Mouse (Mus musculus) spleen, adult 2 months (tissue): ENCODE measurements around the gene Cys1. TPM values are rescaled to one million over a fixed set of nuclear protein-coding genes. Genes with fewer than 3 reads are reported as not detected.
A peak's percentile ranks its signal among the peaks of the same experiment; 100 is the strongest.

Experiments
- DNase-seq, 2 experiments: peaks; one replicate each; pipeline versions ENCODE4 v3.0.0 to v3.0.0-alpha.2; 2012 to 2021; ENCODE audit warnings: low spot score in 2 of 2, low read depth in 1 of 2
- H3K27ac ChIP-seq: fragments of 200-500 bp; 2 replicates; pipeline ENCODE4 v1.5.1; 2012; ENCODE audit warnings: low read length, inconsistent platforms; ENCODE audit not compliant: insufficient read depth
- H3K27me3 ChIP-seq: fragments of 200-500 bp; 2 replicates; pipeline ENCODE4 v1.6.1; 2012; ENCODE audit warnings: mild to moderate bottlenecking, moderate library complexity, low read length, inconsistent platforms; ENCODE audit not compliant: control insufficient read depth, insufficient read depth
- H3K36me3 ChIP-seq: fragments of 200-500 bp; 2 replicates; pipeline ENCODE4 v1.6.1; 2012; ENCODE audit warnings: mild to moderate bottlenecking, low read length, inconsistent platforms; ENCODE audit not compliant: control insufficient read depth, insufficient read depth
- H3K4me1 ChIP-seq: fragments of 200-500 bp; 2 replicates; pipeline ENCODE4 v1.6.1; 2011; ENCODE audit warnings: inconsistent platforms; ENCODE audit not compliant: control insufficient read depth, insufficient read depth, insufficient read length
- H3K4me3 ChIP-seq: fragments of 200-500 bp; 2 replicates; pipeline ENCODE4 v1.5.1; 2011; ENCODE audit warnings: mild to moderate bottlenecking, inconsistent platforms; ENCODE audit not compliant: insufficient read depth, insufficient read length; ENCODE audit errors: extremely low read depth
- CTCF ChIP-seq: fragments of 200-500 bp; IDR thresholded peaks from 2 replicates; pipeline ENCODE4 v1.5.1; 2011; ENCODE audit warnings: mild to moderate bottlenecking, inconsistent platforms; ENCODE audit not compliant: insufficient read depth, insufficient read length, insufficient replicate concordance; ENCODE audit errors: extremely low read depth
- POLR2A ChIP-seq: fragments of 200-500 bp; IDR thresholded peaks from 2 replicates; pipeline ENCODE4 v1.6.1; 2011; ENCODE audit warnings: low read depth, low read length, inconsistent platforms
- WGBS: fragments of 180-500 bp; shearing (Covaris S2); methylation state at CpG from one replicate; pipeline ENCODE4 v1.1.7; 2018; 5-methylcytosine and 5-hydroxymethylcytosine counted together
- polyA plus RNA-seq: library from polyadenylated mRNA; depleted of rRNA; stranded (reverse); fragments of >200 nt; gene quantifications from 2 replicates; pipeline ENCODE4 v1.2.3, GENCODE M21; 2012

Cys1 gene
- polyA plus RNA-seq, 1 experiment = 2.7 TPM

GRCm38 (mm10) chr12:24686038-24686695, 4.6 kb upstream of the Cys1 start:
- no peak overlapping the region for H3K27ac ChIP-seq

GRCm38 (mm10) chr12:24683461-24683860, 1.8 kb upstream of the Cys1 start:
- no peaks in the 10 kb centered on the region for H3K36me3 ChIP-seq
- DNase-seq = no peak
- H3K4me3 ChIP-seq = no peak overlapping the region
- H3K27me3 ChIP-seq = peaks cover 7% of the 10 kb centered on the region
- no peak for TF ChIP-seq POLR2A
- TF ChIP-seq CTCF = no peak
- H3K27ac ChIP-seq = no peak overlapping the region
- peaks cover 5% of the 10 kb centered on the region; the same call in 1 of the 2 replicates for H3K4me1 ChIP-seq
- 58% methylated on average over 7 of the region's 7 CpGs for WGBS

More at GRCm38 (mm10) chr12:24686038-24686695, 4.6 kb upstream of the Cys1 start:
- Histone ChIP-seq H3K27me3 (no peaks in the 10 kb centered on the region), H3K4me1 (no peaks in the 10 kb centered on the region), H3K4me3 (no peak overlapping the region), H3K36me3 (no peaks in the 10 kb centered on the region)
- no peak for DNase-seq
- TF ChIP-seq CTCF (no peak), POLR2A (no peak)
- WGBS = 87% methylated on average over 6 of the region's 6 CpGs

GRCm38 (mm10) chr12:24682563-24682962, 950 bp upstream of the Cys1 start:
- TF ChIP-seq POLR2A = no peak
- TF ChIP-seq CTCF = no peak
- Histone ChIP-seq H3K27ac (no peak overlapping the region), H3K27me3 (peaks cover 7% of the 10 kb centered on the region), H3K36me3 (no peaks in the 10 kb centered on the region), H3K4me3 (no peak overlapping the region), H3K4me1 (peaks cover 5% of the 10 kb centered on the region; the same call in 1 of the 2 replicates)
- 55% methylated on average over 8 of the region's 8 CpGs for WGBS
- no peak for DNase-seq

DNA sequence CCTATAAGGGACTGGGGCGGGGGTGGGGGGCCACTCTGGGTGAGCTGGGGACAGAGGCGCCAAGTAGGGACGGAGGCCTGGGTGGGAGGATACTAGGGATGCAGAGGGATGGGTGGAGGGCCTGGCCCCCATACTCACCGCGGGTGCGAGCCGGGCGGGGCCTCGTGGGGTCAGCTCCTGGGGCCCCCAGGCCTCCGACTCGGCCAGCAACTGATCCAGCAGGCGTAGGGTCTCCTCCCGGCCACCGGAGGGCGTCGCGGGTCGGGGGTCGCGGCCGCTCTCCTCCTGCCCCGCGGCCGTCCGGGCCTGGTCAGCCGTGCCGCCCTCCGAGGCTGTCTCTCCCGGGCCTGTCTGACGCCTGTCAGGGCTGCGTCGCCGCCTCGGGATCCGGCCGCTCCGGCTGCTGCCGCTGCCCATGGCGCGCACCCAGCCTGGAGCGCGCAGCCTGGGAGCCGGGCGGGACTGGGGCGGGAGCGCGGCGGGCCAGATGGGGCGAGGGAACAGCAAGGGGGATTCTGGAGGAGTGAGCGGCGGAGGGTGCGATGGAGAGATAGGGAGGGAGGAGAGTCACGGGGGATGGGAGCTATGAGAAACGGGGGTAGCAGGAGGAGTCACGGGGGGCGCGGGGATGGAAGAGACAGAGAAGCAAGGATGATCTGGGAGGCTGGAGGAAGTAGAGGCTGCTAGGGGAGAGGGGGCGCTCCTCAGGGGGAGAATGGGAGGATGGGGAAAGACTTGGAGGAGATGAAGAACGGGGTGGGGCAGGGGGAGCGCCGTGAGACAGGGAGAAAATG, 924 bp downstream of the Cys1 start:
- peaks cover 7% of the 10 kb centered on the region for H3K27me3 ChIP-seq
- no peak for TF ChIP-seq POLR2A
- H3K27ac ChIP-seq = peak overlapping the region; percentile 42; the same call in 1 of the 2 replicates
- 7% methylated on average over 59 of the region's 61 CpGs for WGBS
- H3K36me3 ChIP-seq = no peaks in the 10 kb centered on the region
- no peak for DNase-seq
- H3K4me3 ChIP-seq = peak overlapping the region; percentile 29; the same call in 1 of the 2 replicates
- H3K4me1 ChIP-seq = peaks cover 5% of the 10 kb centered on the region; the same call in 1 of the 2 replicates

GRCm38 (mm10) chr12:24680096-24680491, 1.5 kb downstream of the Cys1 start:
- WGBS = 52% methylated on average over 9 of the region's 9 CpGs
- DNase-seq = no peak
- peaks cover 5% of the 10 kb centered on the region; the same call in 1 of the 2 replicates for H3K4me1 ChIP-seq
- no peak overlapping the region; the same call in 1 of the 2 replicates for H3K4me3 ChIP-seq
- H3K36me3 ChIP-seq = no peaks in the 10 kb centered on the region
- TF ChIP-seq POLR2A (no peak), CTCF (no peak)
- peak overlapping the region; percentile 42; the same call in 1 of the 2 replicates for H3K27ac ChIP-seq
- H3K27me3 ChIP-seq = peaks cover 7% of the 10 kb centered on the region

DNA sequence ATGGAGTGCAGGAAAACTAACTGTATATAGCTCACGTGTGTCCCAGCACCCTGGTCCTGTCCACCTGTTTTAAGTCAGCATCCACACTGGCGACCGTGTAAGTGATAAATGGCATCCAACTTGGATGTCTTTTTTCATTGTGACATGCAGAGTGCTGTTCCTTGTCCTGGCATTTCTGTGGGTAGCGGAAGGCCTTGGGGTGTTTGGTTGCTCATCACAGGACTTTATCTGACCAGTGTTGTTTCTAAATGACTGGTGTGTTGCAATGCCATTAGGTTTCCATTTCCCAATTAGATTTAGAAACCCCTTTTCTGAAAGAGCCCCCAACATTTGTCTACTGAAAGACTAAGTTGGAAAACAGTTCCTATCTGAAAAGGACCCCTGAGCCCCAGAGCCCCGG, 19.5 kb downstream of the Cys1 start:
- TF ChIP-seq POLR2A = no peak
- no peak for TF ChIP-seq CTCF

More for the DNA sequence above, 19.5 kb downstream of the Cys1 start:
- no peaks in the 10 kb centered on the region for H3K27me3 ChIP-seq
- H3K4me3 ChIP-seq = no peak overlapping the region
- DNase-seq = no peak
- H3K36me3 ChIP-seq = peaks cover 8% of the 10 kb centered on the region
- no peaks in the 10 kb centered on the region for H3K4me1 ChIP-seq
- 93% methylated on average over 5 of the region's 5 CpGs for WGBS
- no peak overlapping the region for H3K27ac ChIP-seq
